Mouse (Mus musculus) hindbrain, embryonic 10.5 days (tissue): ENCODE data around the gene Ppp1r15b. TPM values are rescaled to one million over a fixed set of nuclear protein-coding genes. Genes with fewer than 3 reads are reported as not detected.

Experiments used
- DNase-seq: peaks from one replicate; pipeline ENCODE4 v3.0.0-alpha.2; 2017; ENCODE audit warnings: low spot score
- H3K27ac ChIP-seq: fragments of 300-500 bp; sonication (generic); 2 replicates; pipeline ENCODE4 v1.5.1; 2016; ENCODE audit warnings: mild to moderate bottlenecking, moderate library complexity
- H3K27me3 ChIP-seq: fragments of 300-500 bp; sonication (generic); 2 replicates; pipeline ENCODE4 v1.6.1; 2016; ENCODE audit warnings: mild to moderate bottlenecking; ENCODE audit not compliant: poor library complexity, insufficient read depth, severe bottlenecking
- H3K36me3 ChIP-seq: fragments of 300-500 bp; sonication (generic); 2 replicates; pipeline ENCODE4 v1.6.1; 2016; ENCODE audit warnings: mild to moderate bottlenecking, moderate library complexity
- H3K4me1 ChIP-seq: fragments of 300-500 bp; sonication (generic); replicated peaks from 2 replicates; pipeline ENCODE4 v1.6.1; 2016; ENCODE audit warnings: mild to moderate bottlenecking
- H3K4me3 ChIP-seq: fragments of 300-500 bp; sonication (generic); 2 replicates; pipeline ENCODE4 v1.5.1; 2016; ENCODE audit warnings: mild to moderate bottlenecking, moderate library complexity
- H3K9me3 ChIP-seq: fragments of 300-500 bp; sonication (generic); 2 replicates; pipeline ENCODE4 v1.6.1; 2016; ENCODE audit warnings: mild to moderate bottlenecking, moderate library complexity
- WGBS: fragments of 180-500 bp; shearing (Covaris S2); methylation state at CpG from one replicate; pipeline ENCODE4 v1.1.7; 2016; 5-methylcytosine and 5-hydroxymethylcytosine counted together
- polyA plus RNA-seq: library from polyadenylated mRNA; unstranded; fragments of >200 nt; fragmentation: Nextera tagmentation; extraction: Ambion mirVana; gene quantifications from 2 replicates; pipeline ENCODE4 v1.2.1, GENCODE M21; 2016

The Ppp1r15b gene
- polyA plus RNA-seq, 1 experiment from 2014 or later = 46.2 TPM

DNA sequence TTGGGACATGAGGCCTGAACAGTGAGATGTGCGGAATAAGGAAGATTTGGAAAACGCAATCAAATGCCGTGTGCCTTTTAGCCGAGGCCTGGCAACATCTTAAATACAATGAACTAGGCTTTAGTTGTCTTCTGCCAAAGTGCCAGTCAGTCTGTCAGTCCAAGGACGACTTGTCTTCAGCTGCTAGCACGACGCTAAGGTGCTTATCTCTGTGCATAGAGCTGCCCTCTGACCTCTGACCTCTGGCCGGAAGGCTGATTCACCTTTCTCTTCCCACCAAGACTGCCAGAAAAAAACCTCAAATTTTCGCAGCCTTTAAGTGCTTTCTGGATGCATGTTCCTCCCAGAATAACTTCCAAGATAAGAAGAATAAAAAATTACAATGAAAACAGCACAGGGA lies 3.6 kb upstream of the Ppp1r15b start:
- no peak overlapping the region for H3K4me3 ChIP-seq
- H3K36me3 ChIP-seq = no peaks in the 10 kb centered on the region
- no peak for DNase-seq
- H3K9me3 ChIP-seq = no peaks in the 10 kb centered on the region
- H3K27ac ChIP-seq = no peak overlapping the region
- 63% methylated on average over 9 of the region's 9 CpGs for WGBS
- H3K27me3 ChIP-seq = no peaks in the 10 kb centered on the region
- peaks cover 23% of the 10 kb centered on the region for H3K4me1 ChIP-seq

GRCm38 (mm10) chr1:133129471-133130221 lies 1.3 kb upstream of the Ppp1r15b start:
- WGBS = 16% methylated on average over 16 of the region's 16 CpGs
- H3K27ac ChIP-seq = peak overlapping the region; percentile 98
- H3K4me3 ChIP-seq = peak overlapping the region; percentile 94
- H3K9me3 ChIP-seq = no peaks in the 10 kb centered on the region
- peaks cover 46% of the 10 kb centered on the region for H3K4me1 ChIP-seq
- DNase-seq = peak; percentile 36
- H3K36me3 ChIP-seq = peaks cover 20% of the 10 kb centered on the region
- H3K27me3 ChIP-seq = no peaks in the 10 kb centered on the region

DNA sequence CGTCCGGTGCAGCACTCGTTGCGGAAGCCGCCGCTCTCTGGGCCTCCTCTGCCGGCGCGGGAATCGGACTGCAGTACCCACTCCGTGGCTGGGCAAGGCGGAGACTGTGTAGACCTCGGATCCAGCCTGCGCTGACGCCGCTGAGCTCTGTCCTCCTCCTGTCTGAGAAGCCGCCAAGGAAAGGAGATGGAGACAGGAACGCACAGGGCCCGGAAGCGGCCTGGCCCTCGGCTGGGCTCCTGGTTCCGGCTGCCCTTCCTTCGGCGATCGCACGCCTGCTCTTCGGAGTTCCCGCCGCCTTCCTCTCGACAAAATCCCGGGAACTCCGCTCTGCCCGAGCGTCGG lies 590 bp downstream of the Ppp1r15b start:
- Histone ChIP-seq H3K27ac (peak overlapping the region; percentile 98), H3K9me3 (no peaks in the 10 kb centered on the region), H3K36me3 (peaks cover 39% of the 10 kb centered on the region), H3K27me3 (no peaks in the 10 kb centered on the region), H3K4me1 (peaks cover 64% of the 10 kb centered on the region), H3K4me3 (peak overlapping the region; percentile 94)
- under 1% methylated on average over 35 of the region's 35 CpGs for WGBS
- no peak for DNase-seq

DNA sequence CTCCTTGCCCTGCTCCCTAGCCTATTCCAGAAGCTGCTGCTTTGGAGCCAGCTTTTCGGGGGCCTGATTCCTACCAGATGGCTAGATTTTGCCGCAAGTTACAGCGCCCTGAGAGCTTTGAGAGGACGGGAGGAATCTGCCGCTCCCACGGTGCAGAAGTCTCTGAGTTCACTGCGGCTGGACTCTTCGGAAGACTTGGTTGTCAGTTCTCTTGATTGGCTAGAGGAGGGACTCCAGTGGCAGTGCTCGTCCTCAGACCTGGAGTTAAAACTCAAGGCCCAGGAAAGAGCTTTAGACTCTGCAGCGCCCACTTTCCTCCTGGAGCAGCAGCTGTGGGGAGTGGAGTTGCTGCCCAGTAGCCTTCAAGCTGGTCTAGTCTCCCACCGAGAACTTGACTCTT lies 993 bp downstream of the Ppp1r15b start:
- no peaks in the 10 kb centered on the region for H3K9me3 ChIP-seq
- 0% methylated on average over 11 of the region's 11 CpGs for WGBS
- DNase-seq = peak; percentile 25
- no peaks in the 10 kb centered on the region for H3K27me3 ChIP-seq
- H3K36me3 ChIP-seq = peaks cover 43% of the 10 kb centered on the region
- peaks cover 64% of the 10 kb centered on the region for H3K4me1 ChIP-seq
- peak overlapping the region; percentile 98 for H3K27ac ChIP-seq
- H3K4me3 ChIP-seq = peak overlapping the region; percentile 94

DNA sequence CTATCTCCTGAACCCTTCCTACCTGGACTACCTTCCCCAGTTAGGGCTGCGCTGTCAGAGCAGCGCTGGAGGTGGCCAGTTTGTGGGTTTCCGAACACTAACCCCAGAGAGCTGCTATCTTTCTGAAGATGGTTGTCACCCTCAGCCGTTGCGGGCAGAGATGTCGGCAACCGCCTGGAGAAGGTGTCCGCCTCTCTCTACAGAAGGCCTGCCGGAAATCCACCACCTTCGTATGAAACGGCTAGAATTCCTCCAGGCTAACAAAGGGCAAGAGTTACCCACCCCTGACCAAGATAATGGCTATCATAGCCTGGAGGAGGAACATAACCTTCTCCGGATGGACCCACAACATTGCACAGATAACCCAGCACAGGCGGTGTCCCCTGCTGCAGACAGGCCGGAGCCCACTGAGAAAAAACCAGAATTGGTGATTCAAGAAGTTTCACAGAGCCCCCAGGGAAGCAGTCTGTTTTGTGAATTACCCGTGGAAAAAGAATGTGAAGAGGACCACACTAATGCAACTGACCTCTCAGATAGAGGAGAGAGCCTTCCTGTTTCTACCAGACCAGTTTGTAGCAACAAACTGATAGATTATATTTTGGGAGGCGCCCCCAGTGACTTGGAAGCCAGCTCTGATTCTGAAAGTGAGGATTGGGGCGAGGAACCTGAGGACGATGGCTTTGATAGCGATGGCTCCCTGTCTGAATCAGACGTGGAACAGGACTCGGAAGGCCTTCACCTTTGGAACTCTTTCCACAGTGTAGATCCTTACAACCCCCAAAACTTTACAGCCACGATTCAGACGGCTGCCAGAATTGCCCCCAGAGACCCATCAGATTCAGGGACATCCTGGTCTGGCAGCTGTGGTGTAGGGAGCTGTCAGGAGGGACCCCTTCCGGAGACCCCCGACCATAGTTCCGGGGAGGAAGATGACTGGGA lies 1.7 kb downstream of the Ppp1r15b start:
- H3K36me3 ChIP-seq = peaks cover 50% of the 10 kb centered on the region
- H3K4me1 ChIP-seq = peaks cover 61% of the 10 kb centered on the region
- peak overlapping the region; percentile 94 for H3K4me3 ChIP-seq
- DNase-seq = no peak
- 19% methylated on average over 26 of the region's 26 CpGs for WGBS
- H3K9me3 ChIP-seq = no peaks in the 10 kb centered on the region
- H3K27ac ChIP-seq = peak overlapping the region; percentile 98
- H3K27me3 ChIP-seq = no peaks in the 10 kb centered on the region

GRCm38 (mm10) chr1:133133425-133133824 lies 2.5 kb downstream of the Ppp1r15b start:
- Histone ChIP-seq H3K4me3 (peak overlapping the region; percentile 94), H3K27ac (peak overlapping the region; percentile 98; the same call in 1 of the 2 replicates), H3K4me1 (peaks cover 61% of the 10 kb centered on the region), H3K36me3 (peaks cover 58% of the 10 kb centered on the region), H3K27me3 (no peaks in the 10 kb centered on the region), H3K9me3 (no peaks in the 10 kb centered on the region)
- WGBS = 25% methylated on average over 2 of the region's 2 CpGs
- DNase-seq = no peak

- Histone ChIP-seq H3K9me3 (no peaks in the 10 kb centered on the region), H3K36me3 (peaks cover 64% of the 10 kb centered on the region), H3K27me3 (no peaks in the 10 kb centered on the region), H3K27ac (no peak overlapping the region), H3K4me3 (peak overlapping the region; percentile 94), H3K4me1 (peaks cover 60% of the 10 kb centered on the region)
- DNase-seq = no peak
- 32% methylated on average over 4 of the region's 4 CpGs for WGBS
These were observed 3.1 kb downstream of the Ppp1r15b start for GRCm38 (mm10) chr1:133134071-133134470.

DNA sequence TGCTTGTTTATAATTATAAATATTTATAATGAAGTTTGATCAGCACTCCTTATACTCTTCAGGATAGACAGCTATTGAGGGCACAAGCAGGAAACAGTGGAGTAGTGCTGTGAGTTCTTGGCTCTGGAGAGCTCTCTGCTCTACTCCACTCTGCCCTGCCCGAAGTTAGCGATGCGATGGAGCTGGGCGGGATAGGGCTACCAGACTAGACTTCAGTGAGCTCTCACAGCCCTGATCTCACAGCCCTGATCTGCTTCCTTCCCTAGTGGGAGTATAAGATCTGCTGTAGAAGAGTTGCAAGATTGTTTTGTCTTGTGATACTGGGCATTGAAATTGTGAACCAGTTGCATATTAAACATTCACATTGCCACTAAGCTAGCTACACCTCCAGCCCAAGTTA lies 3.9 kb downstream of the Ppp1r15b start:
- DNase-seq = no peak
- no peaks in the 10 kb centered on the region for H3K9me3 ChIP-seq
- WGBS = 64% methylated on average over 4 of the region's 4 CpGs
- no peaks in the 10 kb centered on the region for H3K27me3 ChIP-seq
- H3K4me1 ChIP-seq = peaks cover 52% of the 10 kb centered on the region
- peaks cover 72% of the 10 kb centered on the region for H3K36me3 ChIP-seq
- H3K27ac ChIP-seq = no peak overlapping the region
- H3K4me3 ChIP-seq = peak overlapping the region; percentile 94

- Histone ChIP-seq H3K9me3 (no peaks in the 10 kb centered on the region), H3K27me3 (no peaks in the 10 kb centered on the region), H3K4me1 (peaks cover 43% of the 10 kb centered on the region), H3K36me3 (peaks cover 82% of the 10 kb centered on the region), H3K27ac (no peak overlapping the region), H3K4me3 (peak overlapping the region; percentile 94)
- WGBS = 82% methylated on average over 5 of the region's 5 CpGs
- DNase-seq = no peak
These were observed 4.9 kb downstream of the Ppp1r15b start for GRCm38 (mm10) chr1:133135808-133136207.

GRCm38 (mm10) chr1:133138401-133138800 lies 7.5 kb downstream of the Ppp1r15b start:
- Histone ChIP-seq H3K27me3 (no peaks in the 10 kb centered on the region), H3K4me1 (peaks cover 30% of the 10 kb centered on the region), H3K27ac (no peak overlapping the region), H3K36me3 (peaks cover 88% of the 10 kb centered on the region), H3K9me3 (no peaks in the 10 kb centered on the region), H3K4me3 (no peak overlapping the region)
- no peak for DNase-seq
- 88% methylated on average over 1 of the region's 1 CpGs for WGBS

DNA sequence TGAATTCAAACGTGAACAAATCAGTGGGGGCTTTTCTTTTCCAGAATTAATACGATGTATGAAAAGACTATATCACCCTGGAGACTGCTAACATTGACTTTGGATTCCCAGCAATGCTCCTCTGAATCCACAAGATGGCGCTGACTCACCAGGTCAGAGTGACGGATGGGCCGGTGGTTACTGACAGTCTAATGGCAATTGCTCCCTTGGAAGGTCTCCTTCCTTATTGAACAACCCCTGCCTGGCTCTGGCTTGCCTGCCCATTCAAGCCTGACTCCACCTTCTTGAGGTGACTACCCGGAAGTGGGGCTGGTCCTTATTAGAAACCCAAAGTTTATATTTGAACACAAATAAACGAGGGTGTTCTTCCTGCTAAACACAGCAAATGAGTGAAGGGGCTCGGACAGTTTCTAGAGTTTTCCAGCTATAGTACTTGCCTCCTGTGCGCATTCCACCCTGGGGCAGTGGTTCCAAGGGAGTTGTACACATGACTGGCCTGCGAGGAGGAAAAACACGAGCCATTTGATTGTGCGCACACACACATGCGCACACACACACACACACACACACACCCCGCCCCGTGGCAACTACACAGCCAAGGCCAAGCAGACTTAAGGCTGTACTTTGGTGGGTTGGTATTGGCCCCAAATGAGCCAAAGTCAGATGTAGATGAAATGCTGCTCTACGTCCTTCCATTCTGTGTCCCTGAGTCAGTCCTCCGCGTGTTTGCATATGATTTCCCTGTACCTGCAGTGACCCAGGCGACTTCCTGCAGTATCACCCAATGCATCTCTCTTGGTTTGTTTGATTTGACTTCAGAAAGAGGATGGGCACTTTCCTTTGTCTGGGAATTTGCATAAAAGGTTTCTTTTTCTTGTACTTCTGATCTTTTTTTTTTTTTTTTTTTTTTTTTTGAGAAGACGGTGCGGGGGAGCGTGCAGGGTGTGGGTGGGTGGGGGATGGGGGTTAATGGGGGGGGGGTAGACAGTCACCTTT lies 15.4 kb downstream of the Ppp1r15b start:
- Histone ChIP-seq H3K4me3 (no peak overlapping the region), H3K36me3 (peaks cover 12% of the 10 kb centered on the region), H3K4me1 (no peaks in the 10 kb centered on the region; the same call in 1 of the 2 replicates), H3K27ac (no peak overlapping the region), H3K27me3 (no peaks in the 10 kb centered on the region), H3K9me3 (peaks cover 8% of the 10 kb centered on the region)
- WGBS = 63% methylated on average over 22 of the region's 22 CpGs
- peak; percentile 60 for DNase-seq

DNA sequence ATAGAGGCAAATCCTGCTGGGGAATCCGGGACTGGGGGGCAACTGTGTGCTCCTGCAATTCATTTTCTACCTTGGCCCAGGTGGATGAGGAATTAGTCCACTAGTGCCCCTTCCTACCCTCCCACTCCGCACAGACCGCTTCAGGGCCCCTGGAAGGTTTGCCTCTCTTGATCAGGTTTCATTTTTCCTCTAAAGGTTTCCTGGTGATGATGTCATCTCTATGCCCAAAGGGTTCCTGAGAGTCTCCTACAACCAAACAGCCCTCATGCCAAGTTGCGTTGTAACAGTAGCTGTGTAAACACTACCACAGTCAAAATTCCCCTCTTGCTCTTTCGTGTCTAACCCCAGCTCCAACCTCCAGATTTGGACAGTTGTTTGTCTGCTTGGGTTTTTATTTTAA lies 16.4 kb downstream of the Ppp1r15b start:
- Histone ChIP-seq H3K9me3 (peaks cover 8% of the 10 kb centered on the region), H3K27ac (no peak overlapping the region), H3K4me3 (no peak overlapping the region), H3K27me3 (no peaks in the 10 kb centered on the region), H3K36me3 (peaks cover 6% of the 10 kb centered on the region), H3K4me1 (no peaks in the 10 kb centered on the region; the same call in 1 of the 2 replicates)
- DNase-seq = no peak
- 86% methylated on average over 5 of the region's 5 CpGs for WGBS
